Mouse (Mus musculus) MEL (cell line): ENCODE measurements around the gene Kalrn.

Experiments
- ELF1 ChIP-seq: IDR thresholded peaks from 2 replicates; pipeline ENCODE4 v1.6.1; 2014; ENCODE audit warnings: low read depth, mild to moderate bottlenecking, inconsistent platforms, low read length, improper control_type of control experiment, moderate library complexity
- EP300 ChIP-seq, 2 experiments: IDR thresholded peaks; 2 replicates each; pipeline ENCODE4 v1.6.1; 2011; ENCODE audit warnings: improper control_type of control experiment in 2 of 2, low read length in 2 of 2, low read depth in 1 of 2, mild to moderate bottlenecking in 1 of 2
- JUND ChIP-seq: IDR thresholded peaks from 2 replicates; pipeline ENCODE4 v1.6.1; 2011; ENCODE audit warnings: low read depth, mild to moderate bottlenecking, improper control_type of control experiment, low read length
- MYC ChIP-seq: IDR thresholded peaks from 2 replicates; pipeline ENCODE4 v1.6.1; 2011; ENCODE audit warnings: low read depth, mild to moderate bottlenecking, low read length, improper control_type of control experiment, moderate library complexity
- POLR2A ChIP-seq, 2 experiments: IDR thresholded peaks; 2 replicates each; pipeline ENCODE4 v1.6.1; 2011 to 2012; ENCODE audit warnings: low read length in 2 of 2, mild to moderate bottlenecking in 2 of 2, control low read depth in 1 of 2, improper control_type of control experiment in 1 of 2, low read depth in 1 of 2, moderate library complexity in 1 of 2; ENCODE audit not compliant: control insufficient read depth in 1 of 2, insufficient read depth in 1 of 2, poor library complexity in 1 of 2
- POLR2AphosphoS2 ChIP-seq: IDR thresholded peaks from 2 replicates; pipeline ENCODE4 v1.6.1; 2011; ENCODE audit warnings: low read length, improper control_type of control experiment
- RAD21 ChIP-seq: IDR thresholded peaks from 2 replicates; pipeline ENCODE4 v1.6.1; 2011; ENCODE audit warnings: mild to moderate bottlenecking, low read depth, low read length, improper control_type of control experiment
- ZC3H11A ChIP-seq: IDR thresholded peaks from 2 replicates; pipeline ENCODE4 v1.6.1; 2012; ENCODE audit warnings: low read depth, mild to moderate bottlenecking, inconsistent platforms, low read length, improper control_type of control experiment

GRCm38 (mm10) chr16:33941271-33941781 is 632.0 kb downstream of the Kalrn start:
- TF ChIP-seq POLR2AphosphoS2 (no peak), RAD21 (no peak), ZC3H11A (no peak), JUND (no peak), POLR2A (IDR thresholded peaks at IDR 0.05; ENCODE audit: control insufficient read depth in 1 of 2, insufficient read depth in 1 of 2, low read depth in 1 of 2, low read length in 2 of 2, poor library complexity in 1 of 2) (no peak), ELF1 (no peak), EP300 (IDR thresholded peaks at IDR 0.05; ENCODE audit: low read depth in 1 of 2, low read length in 2 of 2) (0 out of 4 replicates have a peak, but pooled peaks of 1 of the 2 experiments have one; percentile 14), MYC (no peak)
